Mouse (Mus musculus) thymus, adult 2 months (tissue): ENCODE results near the gene Ufsp2.

Source experiments
- CTCF ChIP-seq: fragments of 200-500 bp; IDR thresholded peaks from 2 replicates; pipeline ENCODE4 v1.5.1; 2012; ENCODE audit warnings: mild to moderate bottlenecking, control low read depth, low read length, moderate library complexity, borderline replicate concordance; ENCODE audit not compliant: control insufficient read depth, poor library complexity, insufficient read depth; ENCODE audit errors: extremely low read depth
- POLR2A ChIP-seq: fragments of 200-500 bp; IDR thresholded peaks from 2 replicates; pipeline ENCODE4 v1.6.1; 2012; ENCODE audit warnings: mild to moderate bottlenecking, low read length, control low read depth, moderate library complexity; ENCODE audit not compliant: control insufficient read depth, poor library complexity, insufficient read depth; ENCODE audit errors: extremely low read depth

DNA sequence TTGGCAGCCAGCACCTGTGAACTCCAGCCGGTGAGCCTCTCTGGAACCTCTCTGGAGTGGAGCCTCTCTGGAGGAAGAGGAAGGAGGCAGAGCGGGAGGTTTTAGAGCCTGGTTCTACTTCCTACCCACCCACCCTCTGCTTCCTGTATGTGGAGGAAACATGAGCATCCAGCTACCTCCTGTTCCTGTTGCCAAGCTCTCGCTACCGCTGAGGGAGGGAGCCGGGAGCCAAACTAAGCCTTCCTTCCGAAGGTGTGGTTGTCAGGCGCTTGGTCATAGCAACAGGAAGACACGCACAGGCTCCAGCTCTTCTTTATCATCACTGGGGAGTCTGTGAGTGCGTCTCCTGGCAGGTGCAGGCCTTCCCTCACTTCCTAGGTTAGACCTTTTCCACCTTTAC is 46.9 kb downstream of the Ufsp2 start:
- TF ChIP-seq POLR2A: no peak
- no peak for TF ChIP-seq CTCF
